Mouse (Mus musculus): ENCODE data around the gene Rrp1b.

DNA sequence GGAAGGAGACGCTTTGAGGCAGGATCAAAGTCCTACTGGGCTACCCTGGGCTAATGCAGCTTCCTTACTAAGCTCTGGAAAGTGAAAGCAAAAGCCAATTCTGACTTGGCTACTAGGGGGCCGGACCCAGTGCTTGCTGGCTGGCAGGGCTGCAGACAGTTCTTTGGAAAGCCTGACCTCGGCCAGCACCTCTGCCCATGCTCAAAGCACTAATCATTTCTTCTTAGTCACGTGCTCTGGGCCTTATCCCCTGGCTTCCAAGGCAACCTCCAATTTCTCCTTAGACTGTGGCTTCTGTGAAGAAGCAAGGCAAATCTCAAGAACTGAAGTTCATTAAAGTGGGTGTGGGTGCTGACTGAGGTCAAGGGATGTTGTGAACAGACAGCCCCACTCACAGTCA, 38.8 kb downstream of the Rrp1b start:
- no peak for TF ChIP-seq CTCF (IDR thresholded peaks at IDR 0.05; ENCODE audit: borderline replicate concordance, insufficient read depth, low read depth, low read length)
- TF ChIP-seq POLR2A (IDR thresholded peaks at IDR 0.05; ENCODE audit: borderline replicate concordance, insufficient read depth, low read length), result no peak

Measured in cerebellum, adult 2 months (tissue).